Mouse (Mus musculus): ENCODE results near the gene Psmb1.
"Not testable (repeated sequence)": the region's sequence is repeated elsewhere in the genome, so short reads cannot be mapped to it uniquely, and the experiment has no call there.

Gene Psmb1

GRCm38 (mm10) chr17:15499656-15500394 lies at the start of gene Psmb1, which contains the start of gene Tbp:
Gene Psmb1 (minus strand): TSS chr17:15499751.
Gene Tbp (plus strand): TSS chr17:15499888.
- peak; percentile 99 for DNase-seq

- no peak for DNase-seq
Measured at GRCm38 (mm10) chr17:15546440-15546839, 46.9 kb upstream of the Psmb1 start.

- not testable (repeated sequence) for DNase-seq
Measured at GRCm38 (mm10) chr17:15543868-15544267, 44.3 kb upstream of the Psmb1 start.

GRCm38 (mm10) chr17:15540309-15540708 lies 40.8 kb upstream of the Psmb1 start:
- no peak for DNase-seq

- DNase-seq = peak; percentile 41 to 57
Measured at GRCm38 (mm10) chr17:15536457-15536904, 36.9 kb upstream of the Psmb1 start.

- DNase-seq = no peak
Measured at GRCm38 (mm10) chr17:15535943-15536342, 36.4 kb upstream of the Psmb1 start.

GRCm38 (mm10) chr17:15535162-15535800 lies 35.7 kb upstream of the Psmb1 start:
- DNase-seq = no peak

- peak; percentile 59 to 68 for DNase-seq
Measured at GRCm38 (mm10) chr17:15530141-15530540, 30.6 kb upstream of the Psmb1 start.

GRCm38 (mm10) chr17:15528887-15529286 lies 29.3 kb upstream of the Psmb1 start:
- no peak for DNase-seq

- DNase-seq = no peak
Measured at GRCm38 (mm10) chr17:15527811-15528136, 28.2 kb upstream of the Psmb1 start.

GRCm38 (mm10) chr17:15526986-15527810 lies 27.6 kb upstream of the Psmb1 start, which contains the start of gene Pdcd2:
Gene Pdcd2 (minus strand): TSS chr17:15527301.
- DNase-seq = peak; percentile 96 to 98

- DNase-seq = no peak
Measured at GRCm38 (mm10) chr17:15526304-15526703, 26.8 kb upstream of the Psmb1 start.

GRCm38 (mm10) chr17:15518766-15519165 lies 19.2 kb upstream of the Psmb1 start:
- DNase-seq = no peak

- DNase-seq = no peak
Measured at GRCm38 (mm10) chr17:15518186-15518585, 18.6 kb upstream of the Psmb1 start.

- DNase-seq = no peak
Measured at GRCm38 (mm10) chr17:15517776-15518175, 18.2 kb upstream of the Psmb1 start.

GRCm38 (mm10) chr17:15510694-15511093 lies 11.1 kb upstream of the Psmb1 start:
- no peak for DNase-seq

GRCm38 (mm10) chr17:15498753-15499113 lies 818 bp downstream of the Psmb1 start:
- DNase-seq = peak in 1 of 2 experiments; percentile 5

- peak; percentile 96 to 98 for DNase-seq
Measured at GRCm38 (mm10) chr17:15497882-15498752, 1.4 kb downstream of the Psmb1 start.

GRCm38 (mm10) chr17:15490542-15490941 lies 9.0 kb downstream of the Psmb1 start:
- no peak for DNase-seq

GRCm38 (mm10) chr17:15472671-15473070 lies 26.9 kb downstream of the Psmb1 start:
- DNase-seq = no peak

- DNase-seq = peak; percentile 85 to 86
Measured at GRCm38 (mm10) chr17:15467669-15468068, 31.9 kb downstream of the Psmb1 start.

- DNase-seq = no peak
Measured at GRCm38 (mm10) chr17:15461921-15462495, 37.5 kb downstream of the Psmb1 start.
